Mouse (Mus musculus) thymus, adult 18-20 months (tissue): ENCODE data around the gene Cttnbp2.
"Not testable (repeated sequence)": the region's sequence is repeated elsewhere in the genome, so short reads cannot be mapped to it uniquely, and the experiment has no call there.

Experiments
- DNase-seq, 2 experiments: peaks; one replicate each; pipeline ENCODE4 v3.0.0; 2022; ENCODE audit warnings: mixed read lengths in 2 of 2

Cttnbp2 gene

GRCm38 (mm10) chr6:18411505-18412225 is 103.0 kb downstream of the Cttnbp2 start:
- DNase-seq, result no peak

- DNase-seq, result no peak
These were observed 106.2 kb downstream of the Cttnbp2 start for GRCm38 (mm10) chr6:18408445-18408844.

- DNase-seq, result no peak
These were observed 113.5 kb downstream of the Cttnbp2 start for GRCm38 (mm10) chr6:18401066-18401674.

- no peak for DNase-seq
These were observed 133.3 kb downstream of the Cttnbp2 start for GRCm38 (mm10) chr6:18381380-18381779.

- no peak for DNase-seq
These were observed 134.1 kb downstream of the Cttnbp2 start for GRCm38 (mm10) chr6:18380300-18381202.

GRCm38 (mm10) chr6:18377755-18378154 is 136.9 kb downstream of the Cttnbp2 start:
- not testable (repeated sequence) for DNase-seq

GRCm38 (mm10) chr6:18374744-18375143 is 139.9 kb downstream of the Cttnbp2 start:
- DNase-seq, result no peak

GRCm38 (mm10) chr6:18373652-18374051 is 141.0 kb downstream of the Cttnbp2 start:
- DNase-seq, result no peak

- DNase-seq, result peak; percentile 6 to 9
These were observed 142.0 kb downstream of the Cttnbp2 start for GRCm38 (mm10) chr6:18372447-18373228.

- DNase-seq, result no peak
These were observed 144.9 kb downstream of the Cttnbp2 start for GRCm38 (mm10) chr6:18369723-18370122.

- no peak for DNase-seq
These were observed 145.6 kb downstream of the Cttnbp2 start for GRCm38 (mm10) chr6:18369054-18369453.

- DNase-seq, result no peak
These were observed 152.4 kb downstream of the Cttnbp2 start for GRCm38 (mm10) chr6:18362232-18362631.

GRCm38 (mm10) chr6:18360955-18361354 is 153.7 kb downstream of the Cttnbp2 start:
- DNase-seq, result no peak

GRCm38 (mm10) chr6:18360154-18360553 is 154.5 kb downstream of the Cttnbp2 start:
- DNase-seq, result no peak

GRCm38 (mm10) chr6:18349153-18349858 is 165.3 kb downstream of the Cttnbp2 start:
- no peak for DNase-seq

- no peak for DNase-seq
These were observed 170.4 kb downstream of the Cttnbp2 start for GRCm38 (mm10) chr6:18344272-18344671.

- no peak for DNase-seq
These were observed 176.3 kb downstream of the Cttnbp2 start for GRCm38 (mm10) chr6:18338307-18338706.

GRCm38 (mm10) chr6:18335393-18335792 is 179.2 kb downstream of the Cttnbp2 start:
- no peak for DNase-seq

- no peak for DNase-seq
These were observed 191.7 kb downstream of the Cttnbp2 start for GRCm38 (mm10) chr6:18322950-18323349.
